Mouse (Mus musculus) erythroblast, embryonic 14.5 days (primary cell): ENCODE measurements around the gene Neu3. TPM values are rescaled to one million over a fixed set of nuclear protein-coding genes. Genes with fewer than 3 reads are reported as not detected.
A peak's percentile ranks its signal among the peaks of the same experiment; 100 is the strongest.

Experiments used
- H3K27me3 ChIP-seq: 2 replicates; pipeline ENCODE4 v1.6.1; 2012; ENCODE audit warnings: inconsistent platforms; ENCODE audit not compliant: control insufficient read depth
- H3K36me3 ChIP-seq: 2 replicates; pipeline ENCODE4 v1.6.1; 2012; ENCODE audit warnings: mild to moderate bottlenecking, inconsistent platforms; ENCODE audit not compliant: control insufficient read depth
- H3K4me1 ChIP-seq: 2 replicates; pipeline ENCODE4 v1.6.1; 2012; ENCODE audit warnings: inconsistent platforms; ENCODE audit not compliant: control insufficient read depth
- H3K4me3 ChIP-seq: replicated peaks from 2 replicates; pipeline ENCODE3; 2012; ENCODE audit warnings: moderate library complexity, mild to moderate bottlenecking, inconsistent platforms
- H3K9me3 ChIP-seq: 2 replicates; pipeline ENCODE4 v1.6.1; 2012; ENCODE audit warnings: low read length, inconsistent platforms, mixed read lengths; ENCODE audit not compliant: control insufficient read depth
- GATA1 ChIP-seq: IDR thresholded peaks from 2 replicates; pipeline ENCODE4 v1.6.1; 2012; ENCODE audit warnings: low read length, inconsistent platforms, mixed read lengths
- TAL1 ChIP-seq: IDR thresholded peaks from 3 replicates; pipeline ENCODE4 v1.6.1; 2012; ENCODE audit warnings: low read length, inconsistent platforms, mixed read lengths
- polyA plus RNA-seq: library from polyadenylated mRNA; stranded (reverse); fragments of >175 nt; gene quantifications from 2 replicates; pipeline ENCODE4 v1.2.3, GENCODE M21; 2012

Gene Neu3
- polyA plus RNA-seq: 0.39 and 0.51 TPM in 2 replicates

DNA sequence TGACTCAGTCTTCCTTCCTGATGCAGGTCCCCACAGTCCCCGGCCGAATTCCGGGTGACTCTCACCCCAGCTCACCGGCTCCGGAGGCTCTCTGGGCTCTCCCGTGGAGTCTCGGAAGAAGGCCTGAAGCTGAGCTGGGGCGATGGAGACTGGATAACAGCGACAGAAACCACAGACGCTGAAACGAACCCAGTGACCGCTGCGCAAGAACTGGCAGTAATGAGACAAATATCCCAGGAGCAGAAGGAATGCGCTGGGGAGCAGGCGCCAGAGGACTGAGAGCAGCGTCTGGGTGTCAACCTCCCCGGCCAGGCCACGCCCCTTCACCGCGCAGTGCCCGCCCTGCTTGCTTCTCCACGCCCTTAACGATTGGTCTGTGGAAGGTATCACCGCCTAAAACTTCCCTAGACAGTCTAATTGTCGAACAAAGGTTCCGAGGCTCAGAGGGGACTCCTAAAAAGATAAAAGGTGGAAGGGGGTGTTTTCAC lies at the start of gene Neu3:
Neu3 (minus strand) TSS at position 335 of the 488 bp plus-strand sequence.
- H3K4me3 ChIP-seq: peak within 1 kb of the TSS; percentile 68
- H3K4me1 ChIP-seq: peaks cover 55% of the 10 kb centered on the region
- no peaks in the 10 kb centered on the region for H3K9me3 ChIP-seq
- H3K27me3 ChIP-seq: no peaks in the 10 kb centered on the region
- H3K36me3 ChIP-seq: peaks cover 32% of the 10 kb centered on the region
- TF ChIP-seq TAL1 (no peak), GATA1 (no peak)

DNA sequence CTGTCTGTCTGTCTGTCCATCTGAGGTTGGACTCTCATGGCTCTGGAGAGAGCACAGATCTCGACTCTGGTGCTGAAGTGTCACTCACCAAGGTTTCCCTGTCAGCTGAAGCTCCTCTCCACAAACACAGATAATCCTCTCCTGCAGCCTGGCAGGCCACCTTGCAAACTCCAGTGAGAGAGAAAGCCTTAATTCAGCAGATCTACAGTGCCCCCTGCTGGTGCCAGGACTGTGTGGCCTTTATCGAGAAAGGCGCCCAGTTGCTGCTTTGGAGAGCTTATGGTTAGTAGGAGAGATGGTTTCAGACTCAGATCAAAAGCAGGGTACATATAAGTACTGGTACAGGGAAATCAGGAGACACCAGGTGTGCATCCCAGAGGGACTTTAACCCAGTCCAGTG lies 48.1 kb upstream of the Neu3 start:
- no peak overlapping the region for H3K4me3 ChIP-seq
- peaks cover 2% of the 10 kb centered on the region for H3K4me1 ChIP-seq
- no peak for TF ChIP-seq TAL1
- TF ChIP-seq GATA1: no peak

DNA sequence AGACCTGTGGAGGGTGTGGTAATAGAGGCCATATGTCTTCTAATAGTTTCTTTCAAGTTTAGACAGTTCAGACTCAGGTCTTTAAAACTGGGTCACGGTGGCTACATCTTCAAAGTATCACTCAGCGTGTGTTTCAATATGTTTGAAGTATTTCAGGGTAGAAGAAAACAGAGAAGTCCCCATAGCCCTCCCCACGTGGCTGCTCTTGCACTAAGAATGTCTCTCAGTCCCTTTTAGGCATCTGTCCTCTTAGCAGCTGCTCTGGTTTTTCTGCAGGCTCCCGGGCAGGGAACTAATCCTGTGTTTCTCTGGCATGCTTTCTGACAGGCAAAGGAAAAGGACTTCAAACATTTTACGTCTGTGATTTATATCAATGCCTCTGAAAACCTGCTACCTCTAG lies 47.7 kb upstream of the Neu3 start:
- Histone ChIP-seq H3K4me3 (no peak overlapping the region), H3K9me3 (no peaks in the 10 kb centered on the region), H3K27me3 (no peaks in the 10 kb centered on the region; the same call in 1 of the 2 replicates), H3K36me3 (no peaks in the 10 kb centered on the region), H3K4me1 (peaks cover 2% of the 10 kb centered on the region)
- no peak for TF ChIP-seq GATA1
- no peak for TF ChIP-seq TAL1

More for the DNA sequence above, 48.1 kb upstream of the Neu3 start:
- Histone ChIP-seq H3K9me3 (no peaks in the 10 kb centered on the region), H3K36me3 (no peaks in the 10 kb centered on the region), H3K27me3 (no peaks in the 10 kb centered on the region; the same call in 1 of the 2 replicates)

DNA sequence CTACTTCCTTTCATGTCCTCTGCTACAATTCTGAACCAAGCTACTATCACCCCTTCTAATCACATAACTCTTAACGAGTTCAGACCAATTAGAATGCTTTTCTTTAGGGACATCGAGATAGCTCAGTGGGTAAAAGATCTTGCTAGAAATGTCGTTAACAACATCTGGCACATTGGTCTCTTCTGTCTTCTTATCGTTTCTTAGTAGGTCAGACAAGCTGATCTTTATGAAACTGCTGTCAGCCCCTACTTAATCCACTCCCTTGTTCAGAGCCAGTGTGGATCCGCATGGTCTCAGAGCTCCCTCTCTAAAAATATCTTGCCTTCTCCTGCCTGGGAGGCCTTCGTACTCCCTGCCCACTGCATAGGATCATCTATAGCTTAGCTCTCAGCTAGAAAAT lies 45.7 kb upstream of the Neu3 start:
- no peaks in the 10 kb centered on the region for H3K36me3 ChIP-seq
- no peak for TF ChIP-seq GATA1
- no peak for TF ChIP-seq TAL1
- no peak overlapping the region for H3K4me3 ChIP-seq
- H3K9me3 ChIP-seq: no peaks in the 10 kb centered on the region
- peaks cover 5% of the 10 kb centered on the region for H3K4me1 ChIP-seq
- H3K27me3 ChIP-seq: peaks cover 4% of the 10 kb centered on the region

DNA sequence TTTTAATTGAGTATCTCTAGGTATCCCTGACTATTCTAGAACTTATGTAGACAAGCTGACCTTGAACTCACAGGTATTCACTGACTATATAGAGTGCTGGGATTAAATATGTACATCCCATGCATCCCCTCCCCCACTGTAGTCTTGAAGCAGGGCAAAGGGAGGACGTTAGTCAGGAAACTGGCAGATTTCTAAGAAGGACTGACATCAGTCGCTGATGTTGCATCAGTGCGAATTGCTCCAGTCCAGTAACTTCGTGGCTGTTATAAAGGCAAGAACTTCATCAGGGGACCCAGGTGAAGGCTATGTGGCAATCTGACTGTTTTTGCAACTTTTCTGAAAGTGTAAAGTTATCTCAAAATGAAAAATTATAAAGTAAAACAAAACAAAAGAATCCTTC lies 41.1 kb upstream of the Neu3 start:
- TF ChIP-seq GATA1 (no peak), TAL1 (no peak)
- Histone ChIP-seq H3K4me3 (no peak overlapping the region), H3K9me3 (no peaks in the 10 kb centered on the region), H3K4me1 (peaks cover 3% of the 10 kb centered on the region), H3K27me3 (peaks cover 19% of the 10 kb centered on the region), H3K36me3 (no peaks in the 10 kb centered on the region)

DNA sequence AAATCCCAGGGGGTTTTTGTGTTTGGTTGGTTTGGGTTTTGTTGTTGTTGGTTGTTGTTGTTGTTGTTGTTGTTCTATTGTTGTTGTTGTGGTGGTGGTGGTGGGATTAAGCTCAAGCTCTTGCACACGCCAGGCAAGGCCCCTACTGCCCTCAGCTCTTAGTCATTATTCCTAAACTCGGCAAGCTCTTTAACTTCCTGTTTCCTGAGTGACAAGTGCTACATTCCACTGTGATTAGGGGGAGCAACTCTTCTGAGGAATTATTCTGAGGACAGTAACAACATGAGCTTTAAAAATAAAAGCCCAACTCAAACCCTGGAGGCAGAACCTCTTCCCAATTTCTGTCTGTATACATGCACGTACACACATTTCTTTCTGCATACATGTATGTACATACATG lies 37.0 kb upstream of the Neu3 start:
- Histone ChIP-seq H3K27me3 (peaks cover 38% of the 10 kb centered on the region), H3K36me3 (no peaks in the 10 kb centered on the region), H3K9me3 (no peaks in the 10 kb centered on the region), H3K4me1 (peaks cover 3% of the 10 kb centered on the region), H3K4me3 (no peak overlapping the region)
- TF ChIP-seq GATA1 (no peak), TAL1 (no peak)

DNA sequence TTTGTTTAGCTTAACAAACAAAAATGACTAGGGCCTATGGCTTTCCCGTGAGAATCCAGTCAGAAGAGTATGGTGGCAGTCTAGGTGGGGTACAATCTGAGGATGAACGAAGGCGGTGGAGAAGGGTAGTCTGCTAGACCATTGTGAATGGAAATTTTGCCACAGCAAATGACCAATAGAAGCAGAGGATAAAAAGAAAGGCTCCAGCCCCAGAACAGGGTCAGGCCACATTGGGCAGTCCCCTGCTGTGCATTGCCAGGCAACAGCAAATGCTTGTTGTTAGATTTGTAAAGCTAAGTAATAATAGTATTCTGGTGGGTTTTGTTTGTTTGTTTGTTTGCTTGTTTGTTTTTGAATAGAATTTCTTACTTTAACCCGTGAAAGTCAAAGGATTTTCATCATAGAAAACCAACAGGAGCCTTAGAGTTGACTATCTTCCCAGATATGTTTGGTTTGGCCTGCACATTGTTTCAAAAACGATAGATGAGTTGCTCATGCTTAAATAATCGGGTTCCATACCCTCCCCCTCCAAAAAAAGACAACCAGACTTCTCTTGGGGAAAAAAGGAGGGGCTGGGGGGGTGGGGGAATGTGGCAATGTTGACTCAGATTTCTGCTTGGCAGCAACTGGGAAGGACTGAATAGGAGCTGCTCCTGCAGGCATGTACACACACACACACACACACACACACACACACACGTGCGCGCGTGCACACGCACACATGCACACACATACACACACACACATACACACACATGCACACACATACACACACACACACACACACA lies 36.2 kb upstream of the Neu3 start:
- TF ChIP-seq TAL1: no peak
- TF ChIP-seq GATA1: no peak
- Histone ChIP-seq H3K36me3 (no peaks in the 10 kb centered on the region), H3K9me3 (no peaks in the 10 kb centered on the region), H3K4me3 (no peak overlapping the region), H3K27me3 (peaks cover 34% of the 10 kb centered on the region), H3K4me1 (peaks cover 2% of the 10 kb centered on the region; the same call in 1 of the 2 replicates)

DNA sequence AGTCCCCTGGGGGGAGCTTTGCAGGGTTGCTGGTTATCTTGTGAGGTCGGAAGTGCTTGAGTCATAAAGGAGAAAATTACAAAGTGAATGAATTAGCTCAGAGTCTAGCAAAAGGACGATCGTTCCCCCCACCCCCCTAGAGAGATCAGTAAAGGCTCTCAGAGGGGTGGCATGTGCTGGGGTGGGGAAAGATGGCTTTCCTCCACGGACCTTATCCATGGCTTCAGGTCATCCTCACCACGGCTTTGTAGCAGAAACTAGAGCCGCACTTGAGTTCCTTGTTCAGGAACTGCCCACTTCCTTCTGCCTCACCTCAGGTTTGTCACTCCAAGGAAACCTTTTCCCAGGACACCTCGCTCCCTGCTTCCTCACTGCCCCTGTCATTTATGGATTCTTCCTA lies 35.1 kb upstream of the Neu3 start, which contains the start of gene Spcs2:
Spcs2 (minus strand) TSS at position 101 of the 400 bp plus-strand sequence.
- TF ChIP-seq TAL1 (no peak), GATA1 (no peak)
- Histone ChIP-seq H3K4me3 (no peak within 1 kb of the TSS), H3K4me1 (peaks cover 8% of the 10 kb centered on the region), H3K27me3 (peaks cover 34% of the 10 kb centered on the region), H3K9me3 (no peaks in the 10 kb centered on the region), H3K36me3 (no peaks in the 10 kb centered on the region)

DNA sequence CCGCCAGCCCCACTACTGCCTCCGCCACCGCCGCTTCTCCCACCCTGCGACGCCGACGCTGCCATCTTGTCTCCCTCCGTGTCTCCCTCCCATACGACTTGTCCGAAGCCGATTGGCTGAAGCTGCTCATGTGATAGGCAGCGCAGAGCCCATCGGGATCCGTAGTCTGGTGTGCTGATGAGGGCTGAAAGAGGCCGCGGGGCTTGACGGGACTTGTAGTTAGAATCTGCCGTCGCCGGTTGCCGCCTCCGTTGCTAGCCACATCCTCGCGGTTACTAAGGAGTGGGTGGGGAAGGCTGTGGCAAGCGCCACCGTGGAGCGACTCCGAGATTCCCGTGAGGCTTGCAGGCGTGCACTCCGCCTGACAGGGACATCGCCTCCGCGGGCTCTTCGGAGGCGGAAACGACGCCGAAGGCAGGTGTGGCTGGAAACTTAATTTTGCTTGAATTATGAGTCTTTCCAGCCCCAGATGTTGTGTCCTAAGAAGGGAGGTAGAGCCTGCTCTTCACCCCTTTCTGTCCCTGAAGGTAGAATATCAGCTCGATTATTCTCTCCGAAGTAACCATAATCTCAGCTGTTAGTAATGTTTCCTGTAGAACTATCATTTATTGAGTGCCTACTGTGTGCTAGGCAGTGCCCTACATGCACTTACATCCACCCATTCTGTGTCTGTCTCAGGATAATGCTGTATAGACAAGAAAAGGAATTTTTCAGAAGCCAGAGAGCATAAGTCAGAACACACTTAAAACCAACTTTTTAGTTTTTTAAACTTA lies 30.8 kb upstream of the Neu3 start, which contains the start of gene Xrra1:
Xrra1 (plus strand) TSS at position 304 of the 773 bp plus-strand sequence.
- Histone ChIP-seq H3K36me3 (peaks cover 32% of the 10 kb centered on the region), H3K4me1 (peaks cover 33% of the 10 kb centered on the region), H3K4me3 (peak within 1 kb of the TSS; percentile 68), H3K9me3 (no peaks in the 10 kb centered on the region), H3K27me3 (peaks cover 19% of the 10 kb centered on the region)
- TF ChIP-seq GATA1 (no peak), TAL1 (no peak)
